Mouse (Mus musculus) stomach, embryonic 16.5 days (tissue): ENCODE measurements around the gene Ptpn3. TPM values are rescaled to one million over a fixed set of nuclear protein-coding genes. Genes with fewer than 3 reads are reported as not detected.

Source experiments
- ATAC-seq: fragments of 200-750 bp; cut with Nextera tagmentation; 2 replicates; pipeline ENCODE4 v1.8.0; 2017; ENCODE audit warnings: moderate number of reproducible peaks, moderate TSS enrichment; ENCODE audit not compliant: insufficient read depth, low FRiP score
- H3K27ac ChIP-seq: fragments of 300-500 bp; sonication (generic); 2 replicates; pipeline ENCODE4 v1.5.1; 2014; ENCODE audit warnings: low read length
- H3K27me3 ChIP-seq: fragments of 300-500 bp; sonication (generic); 2 replicates; pipeline ENCODE4 v1.6.1; 2014; ENCODE audit warnings: low read length, control low read depth, mixed read lengths; ENCODE audit not compliant: control insufficient read depth, insufficient read depth
- H3K36me3 ChIP-seq: fragments of 300-500 bp; sonication (generic); 2 replicates; pipeline ENCODE4 v1.6.1; 2014; ENCODE audit warnings: low read length; ENCODE audit not compliant: control insufficient read depth, insufficient read depth
- H3K4me1 ChIP-seq: fragments of 300-500 bp; sonication (generic); 2 replicates; pipeline ENCODE4 v1.6.1; 2014; ENCODE audit warnings: low read length, control low read depth, mixed read lengths; ENCODE audit not compliant: control insufficient read depth, insufficient read depth
- H3K4me2 ChIP-seq: fragments of 300-500 bp; sonication (generic); 2 replicates; pipeline ENCODE4 v1.6.1; 2014; ENCODE audit warnings: low read depth, low read length, mixed read lengths
- H3K4me3 ChIP-seq: fragments of 300-500 bp; sonication (generic); replicated peaks from 2 replicates; pipeline ENCODE4 v1.5.1; 2014; ENCODE audit warnings: mild to moderate bottlenecking, low read length
- H3K9ac ChIP-seq: fragments of 300-500 bp; sonication (generic); 2 replicates; pipeline ENCODE4 v1.6.1; 2014; ENCODE audit warnings: low read length
- H3K9me3 ChIP-seq: fragments of 300-500 bp; sonication (generic); replicated peaks from 2 replicates; pipeline ENCODE4 v1.6.1; 2016; ENCODE audit warnings: low read length, control low read depth; ENCODE audit not compliant: control insufficient read depth
- WGBS: fragments of 180-500 bp; shearing (Covaris S2); extraction: QIAGEN DNeasy Blood & Tissue Kit; methylation state at CpG from one replicate; pipeline ENCODE4 v1.1.7; 2014; 5-methylcytosine and 5-hydroxymethylcytosine counted together
- polyA plus RNA-seq: library from polyadenylated mRNA; unstranded; fragments of >200 nt; fragmentation: Nextera tagmentation; extraction: Ambion mirVana; gene quantifications from 2 replicates; pipeline ENCODE4 v1.2.1, GENCODE M21; 2015

Ptpn3 gene
- polyA plus RNA-seq, 1 experiment from 2014 or later: 7.1 TPM

- peaks cover 17% of the 10 kb centered on the region; the same call in 1 of the 2 replicates for H3K27me3 ChIP-seq
- under 1% methylated on average over 64 of the region's 142 CpGs for WGBS
Measured at GRCm38 (mm10) chr4:57143026-57143937, 158.4 kb downstream of the Ptpn3 start, which contains the start of gene Epb41l4b. Gene Epb41l4b, minus strand, starts transcription at chr4:57143437.

GRCm38 (mm10) chr4:57142374-57143025 lies 159.1 kb downstream of the Ptpn3 start:
- Histone ChIP-seq H3K27ac (peak overlapping the region; percentile 59; the same call in 1 of the 2 replicates), H3K27me3 (peaks cover 17% of the 10 kb centered on the region; the same call in 1 of the 2 replicates), H3K9me3 (no peaks in the 10 kb centered on the region), H3K4me1 (peaks cover 17% of the 10 kb centered on the region), H3K4me3 (peak overlapping the region; percentile 66), H3K36me3 (no peaks in the 10 kb centered on the region), H3K4me2 (peak overlapping the region; percentile 84), H3K9ac (peak overlapping the region; percentile 85)
- WGBS: under 1% methylated on average over 43 of the region's 43 CpGs
- no peak for ATAC-seq

More at GRCm38 (mm10) chr4:57143026-57143937, 158.4 kb downstream of the Ptpn3 start, which contains the start of gene Epb41l4b:
- H3K4me1 ChIP-seq: peaks cover 16% of the 10 kb centered on the region
- peak within 1 kb of the TSS; percentile 59; the same call in 1 of the 2 replicates for H3K27ac ChIP-seq
- peak within 1 kb of the TSS; percentile 85 for H3K9ac ChIP-seq
- H3K36me3 ChIP-seq: no peaks in the 10 kb centered on the region
- H3K9me3 ChIP-seq: no peaks in the 10 kb centered on the region
- peak; percentile 78 for ATAC-seq
- H3K4me2 ChIP-seq: peak within 1 kb of the TSS; percentile 84
- H3K4me3 ChIP-seq: peak within 1 kb of the TSS; percentile 66

GRCm38 (mm10) chr4:57141908-57142361 lies 159.7 kb downstream of the Ptpn3 start:
- peak overlapping the region; percentile 85 for H3K9ac ChIP-seq
- no peaks in the 10 kb centered on the region for H3K9me3 ChIP-seq
- 11% methylated on average over 26 of the region's 26 CpGs for WGBS
- H3K27me3 ChIP-seq: peaks cover 17% of the 10 kb centered on the region; the same call in 1 of the 2 replicates
- peak overlapping the region; percentile 59 for H3K27ac ChIP-seq
- H3K36me3 ChIP-seq: no peaks in the 10 kb centered on the region
- peak overlapping the region; percentile 84 for H3K4me2 ChIP-seq
- H3K4me1 ChIP-seq: peaks cover 19% of the 10 kb centered on the region
- peak overlapping the region; percentile 66 for H3K4me3 ChIP-seq
- no peak for ATAC-seq

DNA sequence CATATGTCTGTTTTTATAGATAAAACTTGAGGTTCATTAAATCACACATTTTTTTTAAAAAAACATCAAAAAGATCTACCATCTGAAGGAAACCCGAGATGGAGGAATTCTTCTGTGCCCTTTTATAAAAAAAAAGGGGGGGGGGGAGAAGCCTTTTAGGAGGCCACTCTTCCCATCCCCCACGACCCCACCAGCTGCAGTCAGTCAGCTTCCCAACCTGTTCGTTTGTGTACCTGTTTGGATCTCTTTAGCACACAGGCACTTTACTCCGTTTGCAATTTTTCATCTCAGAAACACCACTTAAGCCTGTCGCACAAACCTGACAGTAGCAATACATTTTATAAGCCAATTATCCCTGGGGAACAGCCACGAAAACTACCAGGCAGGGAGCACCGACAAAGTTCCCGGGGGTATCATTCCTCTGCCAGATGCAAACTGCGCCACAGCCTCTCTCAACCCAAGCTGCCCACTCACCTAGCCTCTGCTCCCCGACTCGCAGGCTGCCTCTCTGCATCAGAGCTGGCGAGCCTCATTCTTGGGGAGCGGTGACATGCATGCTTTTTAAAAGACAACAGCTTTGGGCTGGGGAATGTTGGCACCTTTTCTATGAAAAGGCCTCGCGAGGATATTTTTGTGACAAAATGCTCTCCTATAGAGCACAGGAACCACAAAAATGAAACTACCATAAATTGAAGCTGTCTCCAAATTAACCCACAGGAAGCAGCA lies 160.5 kb downstream of the Ptpn3 start:
- H3K4me1 ChIP-seq: peaks cover 19% of the 10 kb centered on the region
- peak overlapping the region; percentile 84 for H3K4me2 ChIP-seq
- peaks cover 17% of the 10 kb centered on the region; the same call in 1 of the 2 replicates for H3K27me3 ChIP-seq
- H3K36me3 ChIP-seq: no peaks in the 10 kb centered on the region
- no peak for ATAC-seq
- peak overlapping the region; percentile 44; the same call in 1 of the 2 replicates for H3K27ac ChIP-seq
- WGBS: 27% methylated on average over 15 of the region's 15 CpGs
- peak overlapping the region; percentile 66 for H3K4me3 ChIP-seq
- no peaks in the 10 kb centered on the region for H3K9me3 ChIP-seq
- peak overlapping the region; percentile 85 for H3K9ac ChIP-seq

Other genes with a start within 250 kb of the Ptpn3 start
- gene Epb41l4b, start 158.4 kb downstream of the Ptpn3 start, polyA plus RNA-seq: 7.5 and 11.6 TPM in 2 replicates
- gene Palm2, start 132.4 kb upstream of the Ptpn3 start, polyA plus RNA-seq: 2.9 and 5.3 TPM in 2 replicates